Mouse (Mus musculus): Measurements from ENCODE around the gene Tmem238l.

DNA sequence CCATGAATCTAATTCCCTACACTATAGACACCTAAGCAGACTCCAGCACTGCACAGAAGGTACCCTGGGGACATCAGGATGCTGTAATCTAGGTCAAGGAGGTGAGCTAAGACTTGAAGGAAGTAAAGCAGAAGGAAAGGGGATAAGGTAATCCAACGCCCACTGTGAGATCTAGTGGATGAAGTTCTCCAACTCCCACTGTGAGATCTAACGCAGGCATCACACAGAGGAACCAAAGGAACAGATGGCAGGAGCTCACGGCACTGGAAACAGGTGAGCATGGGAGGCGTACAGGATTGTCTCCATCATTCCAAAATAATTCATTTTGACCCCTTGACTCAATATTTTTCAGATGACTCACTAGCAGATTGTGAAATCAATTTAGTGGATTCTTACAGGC lies 40.0 kb downstream of the Tmem238l start:
- TF ChIP-seq CTCF (IDR thresholded peaks at IDR 0.05; ENCODE audit: extremely low read depth, insufficient read length, insufficient replicate concordance, low read depth, low read length) (no peak), POLR2A (IDR thresholded peaks at IDR 0.05; ENCODE audit: low read depth, low read length) (no peak)
